Mouse (Mus musculus) ES-E14 (cell line): ENCODE data around the gene Olfr307.

Experiments used
- CHD2 ChIP-seq: IDR thresholded peaks from 2 replicates; pipeline ENCODE4 v1.6.1; 2014; ENCODE audit warnings: mild to moderate bottlenecking, low read depth, low read length, inconsistent platforms
- HCFC1 ChIP-seq: IDR thresholded peaks from 2 replicates; pipeline ENCODE4 v1.6.1; 2012; ENCODE audit warnings: low read length, inconsistent platforms, borderline replicate concordance; ENCODE audit not compliant: insufficient read depth
- ZC3H11A ChIP-seq: IDR thresholded peaks from 2 replicates; pipeline ENCODE4 v1.6.1; 2012; ENCODE audit warnings: low read depth, mild to moderate bottlenecking, inconsistent platforms, low read length, borderline replicate concordance
- ZNF384 ChIP-seq: IDR thresholded peaks from 2 replicates; pipeline ENCODE4 v1.6.1; 2012; ENCODE audit warnings: low read depth, low read length, inconsistent platforms

- TF ChIP-seq ZC3H11A (no peak), CHD2 (no peak), HCFC1 (no peak), ZNF384 (no peak)
These were observed at the start of gene Olfr307 for GRCm38 (mm10) chr7:86337486-86337885.
